8 mouse cellular contexts compared by ENCODE assay signal in genomic region chr7:144940003-144940571, GRCm38 (mm10). TPM values are rescaled to one million over a fixed set of nuclear protein-coding genes. Genes with fewer than 3 reads are reported as not detected.
DNase-seq lines count a peak whose midpoint lies in the region; ATAC-seq lines count a peak whose summit lies in the region.

No protein-coding gene starts in this region.

- peaks cover 84% of the 10 kb centered on the region for H3K4me1 ChIP-seq in midbrain, embryonic 10.5 days

- peak overlapping the region; percentile 98 for H3K27ac ChIP-seq in midbrain, embryonic 10.5 days (replicated peaks)

- no peak for ATAC-seq in activated CD4-positive, CD25-positive, alpha-beta regulatory T cell, adult 4 months

- no peaks in the 10 kb centered on the region for H3K9me3 ChIP-seq in midbrain, embryonic 10.5 days (replicated peaks)

- H3K4me3 ChIP-seq in midbrain, embryonic 10.5 days = peak overlapping the region; percentile 83

- H3K36me3 ChIP-seq in midbrain, embryonic 10.5 days = peaks cover 29% of the 10 kb centered on the region

- intact Hi-C loops in left cerebral cortex, postnatal 36 days (cut with DNase I) = loop anchor here (5.0 kb wide), 1 partner anchor 92 kb away; no protein-coding TSS in a partner anchor

- peaks cover 54% of the 10 kb centered on the region for H3K27me3 ChIP-seq in midbrain, embryonic 10.5 days (ENCODE audit: low read depth, poor library complexity, severe bottlenecking)

- DNase-seq in thymus, postnatal 4 days = peak; percentile 26
- no peak for DNase-seq in thymus, postnatal 10 days (ENCODE audit: low spot score in 2 of 2)
- peak; percentile 45 for DNase-seq in forelimb bud, embryonic 11.5 days (ENCODE audit: low read depth, low spot score)
- DNase-seq in kidney, adult 9 months = peak; percentile 64
- DNase-seq in midbrain, embryonic 10.5 days (ENCODE audit: low spot score) = peak; percentile 90
- no peak for DNase-seq in retina, postnatal 1 day
- no peak for DNase-seq in left cerebral cortex, postnatal 36 days (ENCODE audit: low spot score in 2 of 2)

- WGBS in midbrain, embryonic 10.5 days = under 1% methylated on average over 22 of the region's 22 CpGs

RNA-seq across cellular contexts. Expression of gene Ccnd1, which starts 0.4 kb away (rescaled TPM):
- polyA plus RNA-seq in midbrain, embryonic 10.5 days (2016; fragmentation: Nextera tagmentation; extraction: Ambion mirVana) = 238 and 258 TPM in 2 replicates
- 1 to 10 TPM; 1.1 to 1.2 TPM for polyA plus RNA-seq in activated CD4-positive, CD25-positive, alpha-beta regulatory T cell, adult 4 months (2017; shearing (Covaris generic))
- total RNA-seq in left cerebral cortex, postnatal 36 days (2021) = 10 to 100 TPM; 41.8 to 55.4 TPM

RNA-seq across cellular contexts. Expression of gene LTO1, which starts 25.2 kb away (rescaled TPM):
- 30.7 and 34.4 TPM in 2 replicates for polyA plus RNA-seq in midbrain, embryonic 10.5 days (2016; fragmentation: Nextera tagmentation; extraction: Ambion mirVana)
- polyA plus RNA-seq in activated CD4-positive, CD25-positive, alpha-beta regulatory T cell, adult 4 months (2017; shearing (Covaris generic)) = 10 to 100 TPM; 34.4 to 34.5 TPM
- 10 to 100 TPM; 23.7 to 32.4 TPM for total RNA-seq in left cerebral cortex, postnatal 36 days (2021)

RNA-seq across cellular contexts. Expression of gene Fgf15, which starts 43.8 kb away (rescaled TPM):
- polyA plus RNA-seq in midbrain, embryonic 10.5 days (2016; fragmentation: Nextera tagmentation; extraction: Ambion mirVana) = 96.3 and 110 TPM in 2 replicates
- not detected for polyA plus RNA-seq in activated CD4-positive, CD25-positive, alpha-beta regulatory T cell, adult 4 months (2017; shearing (Covaris generic))
- total RNA-seq in left cerebral cortex, postnatal 36 days (2021) = not detected

Comparison
In these comparisons a context has a peak if more than half of its experiments do, and no peak if none do; other contexts are left out.
1. DNase-seq: peak in thymus, postnatal 4 days (single experiment), forelimb bud, embryonic 11.5 days (single experiment), kidney, adult 9 months (single experiment) and midbrain, embryonic 10.5 days (single experiment); none in thymus, postnatal 10 days (0 of 2), retina, postnatal 1 day (single experiment) and left cerebral cortex, postnatal 36 days (0 of 2).
2. RNA of gene Ccnd1, which starts 0.4 kb away (polyA plus RNA-seq): 238 to 258 TPM in midbrain, embryonic 10.5 days; 1.1 to 1.2 TPM in activated CD4-positive, CD25-positive, alpha-beta regulatory T cell, adult 4 months; every median in the first group is over 100 times any median in the second.
3. RNA of gene Fgf15, which starts 43.8 kb away (polyA plus RNA-seq): 96.3 to 110 TPM in midbrain, embryonic 10.5 days; not detected in activated CD4-positive, CD25-positive, alpha-beta regulatory T cell, adult 4 months; every median in the first group is over 10 times any median in the second.